Mouse (Mus musculus): ENCODE results near the gene Rab43. TPM values are rescaled to one million over a fixed set of nuclear protein-coding genes. Genes with fewer than 3 reads are reported as not detected.
A peak's percentile ranks its signal among the peaks of the same experiment; 100 is the strongest.

Gene Rab43
- polyA plus RNA-seq, 1 experiment, result 14.8 TPM

GRCm38 (mm10) chr6:87838551-87839197 is 26.7 kb upstream of the Rab43 start, which contains the start of gene Isy1:
TSS of gene Isy1 (minus strand) at chr6:87838798.
- H3K4me2 ChIP-seq (ENCODE audit: low read depth), result peak within 1 kb of the TSS; percentile 93
- no peak for TF ChIP-seq E2F4 (IDR thresholded peaks at IDR 0.05; ENCODE audit: insufficient read depth)
- no peak for TF ChIP-seq CEBPB (IDR thresholded peaks at IDR 0.05; ENCODE audit: insufficient read depth, poor library complexity, severe bottlenecking)
- TF ChIP-seq MAX (IDR thresholded peaks at IDR 0.05; ENCODE audit: low read depth), result peak; percentile 86
- peak; percentile 68 for TF ChIP-seq SRF (IDR thresholded peaks at IDR 0.05; ENCODE audit: control insufficient read depth, insufficient read length, low read depth)
- TF ChIP-seq POLR2A (IDR thresholded peaks at IDR 0.05; ENCODE audit: insufficient read length, low read depth), result peak; percentile 76
- TF ChIP-seq USF1 (IDR thresholded peaks at IDR 0.05; ENCODE audit: low read depth), result no peak
- TF ChIP-seq TCF12 (IDR thresholded peaks at IDR 0.05; ENCODE audit: insufficient read depth, poor library complexity, severe bottlenecking), result no peak
- peak in 1 of 3 experiments; percentile 52 for TF ChIP-seq MYOG (IDR thresholded peaks at IDR 0.05; ENCODE audit: control insufficient read depth in 1 of 3, insufficient read depth in 1 of 3, insufficient read length in 2 of 3, low read depth in 2 of 3)
- peak; percentile 99 for TF ChIP-seq POLR2AphosphoS2 (IDR thresholded peaks at IDR 0.05; ENCODE audit: insufficient read length, low read depth)
- TF ChIP-seq REST (IDR thresholded peaks at IDR 0.05; ENCODE audit: insufficient read depth, insufficient read length), result no peak
- peak in 1 of 3 experiments; percentile 28 for TF ChIP-seq MYOD1 (IDR thresholded peaks at IDR 0.05; ENCODE audit: control insufficient read depth in 1 of 3, insufficient read length in 2 of 3, low read depth in 2 of 3)
- TF ChIP-seq TCF3 (IDR thresholded peaks at IDR 0.05; ENCODE audit: insufficient read length, low read depth), result no peak
- peak within 1 kb of the TSS; percentile 54 for H3K4me3 ChIP-seq
- H3K79me2 ChIP-seq (ENCODE audit: control insufficient read depth, insufficient read depth), result peaks cover 22% of the 10 kb centered on the region
- no peaks in the 10 kb centered on the region for H3K27me3 ChIP-seq (ENCODE audit: control insufficient read depth, insufficient read depth, insufficient read length)
- H3ac ChIP-seq (ENCODE audit: control insufficient read depth, insufficient read length), result peak within 1 kb of the TSS; percentile 30
- H3K36me3 ChIP-seq (ENCODE audit: control insufficient read depth, insufficient read depth), result peaks cover 29% of the 10 kb centered on the region

- peaks cover 11% of the 10 kb centered on the region for H3K36me3 ChIP-seq (ENCODE audit: control insufficient read depth, insufficient read depth)
- no peak within 1 kb of the TSS for H3K4me2 ChIP-seq (ENCODE audit: low read depth)
- peaks cover 19% of the 10 kb centered on the region for H3K79me2 ChIP-seq (ENCODE audit: control insufficient read depth, insufficient read depth)
- H3ac ChIP-seq (ENCODE audit: control insufficient read depth, insufficient read length), result no peak within 1 kb of the TSS
- H3K27me3 ChIP-seq (ENCODE audit: control insufficient read depth, insufficient read depth, insufficient read length), result no peaks in the 10 kb centered on the region
- no peak within 1 kb of the TSS for H3K4me3 ChIP-seq
- TF ChIP-seq MYOD1 (IDR thresholded peaks at IDR 0.05; ENCODE audit: control insufficient read depth in 1 of 3, insufficient read length in 2 of 3, low read depth in 2 of 3), result no peak
- TF ChIP-seq USF1 (IDR thresholded peaks at IDR 0.05; ENCODE audit: low read depth), result no peak
- no peak for TF ChIP-seq REST (IDR thresholded peaks at IDR 0.05; ENCODE audit: insufficient read depth, insufficient read length)
- TF ChIP-seq TCF3 (IDR thresholded peaks at IDR 0.05; ENCODE audit: insufficient read length, low read depth), result no peak
- no peak for TF ChIP-seq SRF (IDR thresholded peaks at IDR 0.05; ENCODE audit: control insufficient read depth, insufficient read length, low read depth)
- TF ChIP-seq CEBPB (IDR thresholded peaks at IDR 0.05; ENCODE audit: insufficient read depth, poor library complexity, severe bottlenecking), result no peak
- TF ChIP-seq POLR2AphosphoS2 (IDR thresholded peaks at IDR 0.05; ENCODE audit: insufficient read length, low read depth), result no peak
- no peak for TF ChIP-seq MYOG (IDR thresholded peaks at IDR 0.05; ENCODE audit: control insufficient read depth in 1 of 3, insufficient read depth in 1 of 3, insufficient read length in 2 of 3, low read depth in 2 of 3)
- TF ChIP-seq E2F4 (IDR thresholded peaks at IDR 0.05; ENCODE audit: insufficient read depth), result no peak
- no peak for TF ChIP-seq POLR2A (IDR thresholded peaks at IDR 0.05; ENCODE audit: insufficient read length, low read depth)
- TF ChIP-seq TCF12 (IDR thresholded peaks at IDR 0.05; ENCODE audit: insufficient read depth, poor library complexity, severe bottlenecking), result no peak
- TF ChIP-seq MAX (IDR thresholded peaks at IDR 0.05; ENCODE audit: low read depth), result no peak
These were observed 23.7 kb upstream of the Rab43 start, which contains the start of gene Gm45140 for GRCm38 (mm10) chr6:87835695-87836094. TSS of gene Gm45140 (minus strand) at chr6:87835795.

- H3K4me2 ChIP-seq (ENCODE audit: low read depth), result no peak overlapping the region
- H3K36me3 ChIP-seq (ENCODE audit: control insufficient read depth, insufficient read depth), result peaks cover 46% of the 10 kb centered on the region
- H3K79me2 ChIP-seq (ENCODE audit: control insufficient read depth, insufficient read depth), result no peaks in the 10 kb centered on the region
- H3K4me3 ChIP-seq, result no peak overlapping the region
- TF ChIP-seq SRF (IDR thresholded peaks at IDR 0.05; ENCODE audit: control insufficient read depth, insufficient read length, low read depth) (no peak), POLR2A (IDR thresholded peaks at IDR 0.05; ENCODE audit: insufficient read length, low read depth) (no peak), TCF3 (IDR thresholded peaks at IDR 0.05; ENCODE audit: insufficient read length, low read depth) (no peak), USF1 (IDR thresholded peaks at IDR 0.05; ENCODE audit: low read depth) (no peak), TCF12 (IDR thresholded peaks at IDR 0.05; ENCODE audit: insufficient read depth, poor library complexity, severe bottlenecking) (no peak), REST (IDR thresholded peaks at IDR 0.05; ENCODE audit: insufficient read depth, insufficient read length) (no peak), E2F4 (IDR thresholded peaks at IDR 0.05; ENCODE audit: insufficient read depth) (no peak), CEBPB (IDR thresholded peaks at IDR 0.05; ENCODE audit: insufficient read depth, poor library complexity, severe bottlenecking) (no peak), POLR2AphosphoS2 (IDR thresholded peaks at IDR 0.05; ENCODE audit: insufficient read length, low read depth) (no peak), MYOG (IDR thresholded peaks at IDR 0.05; ENCODE audit: control insufficient read depth in 1 of 3, insufficient read depth in 1 of 3, insufficient read length in 2 of 3, low read depth in 2 of 3) (no peak), MYOD1 (IDR thresholded peaks at IDR 0.05; ENCODE audit: control insufficient read depth in 1 of 3, insufficient read length in 2 of 3, low read depth in 2 of 3) (no peak), MAX (IDR thresholded peaks at IDR 0.05; ENCODE audit: low read depth) (no peak)
- H3ac ChIP-seq (ENCODE audit: control insufficient read depth, insufficient read length), result no peak overlapping the region
- H3K27me3 ChIP-seq (ENCODE audit: control insufficient read depth, insufficient read depth, insufficient read length), result no peaks in the 10 kb centered on the region
These were observed 8.4 kb upstream of the Rab43 start for GRCm38 (mm10) chr6:87820366-87820765.

GRCm38 (mm10) chr6:87814486-87814885 is 2.5 kb upstream of the Rab43 start:
- Histone ChIP-seq H3K27me3 (ENCODE audit: control insufficient read depth, insufficient read depth, insufficient read length) (no peaks in the 10 kb centered on the region), H3K79me2 (ENCODE audit: control insufficient read depth, insufficient read depth) (no peaks in the 10 kb centered on the region), H3ac (ENCODE audit: control insufficient read depth, insufficient read length) (no peak overlapping the region), H3K4me3 (no peak overlapping the region), H3K36me3 (ENCODE audit: control insufficient read depth, insufficient read depth) (peaks cover 12% of the 10 kb centered on the region), H3K4me2 (ENCODE audit: low read depth) (no peak overlapping the region)
- TF ChIP-seq POLR2AphosphoS2 (IDR thresholded peaks at IDR 0.05; ENCODE audit: insufficient read length, low read depth) (no peak), MYOD1 (IDR thresholded peaks at IDR 0.05; ENCODE audit: control insufficient read depth in 1 of 3, insufficient read length in 2 of 3, low read depth in 2 of 3) (no peak), TCF12 (IDR thresholded peaks at IDR 0.05; ENCODE audit: insufficient read depth, poor library complexity, severe bottlenecking) (no peak), USF1 (IDR thresholded peaks at IDR 0.05; ENCODE audit: low read depth) (no peak), E2F4 (IDR thresholded peaks at IDR 0.05; ENCODE audit: insufficient read depth) (no peak), POLR2A (IDR thresholded peaks at IDR 0.05; ENCODE audit: insufficient read length, low read depth) (no peak), MAX (IDR thresholded peaks at IDR 0.05; ENCODE audit: low read depth) (no peak), SRF (IDR thresholded peaks at IDR 0.05; ENCODE audit: control insufficient read depth, insufficient read length, low read depth) (no peak), REST (IDR thresholded peaks at IDR 0.05; ENCODE audit: insufficient read depth, insufficient read length) (no peak), TCF3 (IDR thresholded peaks at IDR 0.05; ENCODE audit: insufficient read length, low read depth) (no peak), CEBPB (IDR thresholded peaks at IDR 0.05; ENCODE audit: insufficient read depth, poor library complexity, severe bottlenecking) (no peak), MYOG (IDR thresholded peaks at IDR 0.05; ENCODE audit: control insufficient read depth in 1 of 3, insufficient read depth in 1 of 3, insufficient read length in 2 of 3, low read depth in 2 of 3) (no peak)

All from myocyte (in vitro differentiated cells).